Mouse (Mus musculus) lung, postnatal 0 days (tissue): ENCODE measurements around the gene Dclk2.

Experiments used
- CTCF ChIP-seq: IDR thresholded peaks from 2 replicates; pipeline ENCODE4 v1.5.1; 2016; ENCODE audit warnings: antibody characterized with exemption, mild to moderate bottlenecking
- EP300 ChIP-seq: IDR thresholded peaks from 2 replicates; pipeline ENCODE4 v1.6.1; 2016; ENCODE audit warnings: antibody characterized with exemption, mild to moderate bottlenecking, control low read depth

- TF ChIP-seq CTCF (no peak), EP300 (no peak)
Measured at GRCm38 (mm10) chr3:86754178-86754577, 166.5 kb downstream of the Dclk2 start.
